Mouse (Mus musculus): ENCODE results near the gene Slc7a11.

GRCm38 (mm10) chr3:50324524-50324923 is 118.9 kb downstream of the Slc7a11 start:
- TF ChIP-seq POLR2A (IDR thresholded peaks at IDR 0.05; ENCODE audit: borderline replicate concordance, low read depth, low read length): no peak
- no peak for TF ChIP-seq CTCF (IDR thresholded peaks at IDR 0.05; ENCODE audit: low read depth, low read length)

Data from bone marrow macrophage, adult 2 months (primary cell).